Mouse (Mus musculus) hindbrain, embryonic 10.5 days (tissue): ENCODE data around the gene 0610010K14Rik. TPM values are rescaled to one million over a fixed set of nuclear protein-coding genes. Genes with fewer than 3 reads are reported as not detected.

Experiments used
- DNase-seq: peaks from one replicate; pipeline ENCODE4 v3.0.0-alpha.2; 2017; ENCODE audit warnings: low spot score
- H3K27ac ChIP-seq: fragments of 300-500 bp; sonication (generic); 2 replicates; pipeline ENCODE4 v1.5.1; 2016; ENCODE audit warnings: mild to moderate bottlenecking, moderate library complexity
- H3K27me3 ChIP-seq: fragments of 300-500 bp; sonication (generic); 2 replicates; pipeline ENCODE4 v1.6.1; 2016; ENCODE audit warnings: mild to moderate bottlenecking; ENCODE audit not compliant: poor library complexity, insufficient read depth, severe bottlenecking
- H3K36me3 ChIP-seq: fragments of 300-500 bp; sonication (generic); 2 replicates; pipeline ENCODE4 v1.6.1; 2016; ENCODE audit warnings: mild to moderate bottlenecking, moderate library complexity
- H3K4me1 ChIP-seq: fragments of 300-500 bp; sonication (generic); replicated peaks from 2 replicates; pipeline ENCODE4 v1.6.1; 2016; ENCODE audit warnings: mild to moderate bottlenecking
- H3K4me3 ChIP-seq: fragments of 300-500 bp; sonication (generic); 2 replicates; pipeline ENCODE4 v1.5.1; 2016; ENCODE audit warnings: mild to moderate bottlenecking, moderate library complexity
- H3K9me3 ChIP-seq: fragments of 300-500 bp; sonication (generic); 2 replicates; pipeline ENCODE4 v1.6.1; 2016; ENCODE audit warnings: mild to moderate bottlenecking, moderate library complexity
- WGBS: fragments of 180-500 bp; shearing (Covaris S2); methylation state at CpG from one replicate; pipeline ENCODE4 v1.1.7; 2016; 5-methylcytosine and 5-hydroxymethylcytosine counted together
- polyA plus RNA-seq: library from polyadenylated mRNA; unstranded; fragments of >200 nt; fragmentation: Nextera tagmentation; extraction: Ambion mirVana; gene quantifications from 2 replicates; pipeline ENCODE4 v1.2.1, GENCODE M21; 2016

0610010K14Rik gene
- 240 and 261 TPM in 2 replicates for polyA plus RNA-seq

DNA sequence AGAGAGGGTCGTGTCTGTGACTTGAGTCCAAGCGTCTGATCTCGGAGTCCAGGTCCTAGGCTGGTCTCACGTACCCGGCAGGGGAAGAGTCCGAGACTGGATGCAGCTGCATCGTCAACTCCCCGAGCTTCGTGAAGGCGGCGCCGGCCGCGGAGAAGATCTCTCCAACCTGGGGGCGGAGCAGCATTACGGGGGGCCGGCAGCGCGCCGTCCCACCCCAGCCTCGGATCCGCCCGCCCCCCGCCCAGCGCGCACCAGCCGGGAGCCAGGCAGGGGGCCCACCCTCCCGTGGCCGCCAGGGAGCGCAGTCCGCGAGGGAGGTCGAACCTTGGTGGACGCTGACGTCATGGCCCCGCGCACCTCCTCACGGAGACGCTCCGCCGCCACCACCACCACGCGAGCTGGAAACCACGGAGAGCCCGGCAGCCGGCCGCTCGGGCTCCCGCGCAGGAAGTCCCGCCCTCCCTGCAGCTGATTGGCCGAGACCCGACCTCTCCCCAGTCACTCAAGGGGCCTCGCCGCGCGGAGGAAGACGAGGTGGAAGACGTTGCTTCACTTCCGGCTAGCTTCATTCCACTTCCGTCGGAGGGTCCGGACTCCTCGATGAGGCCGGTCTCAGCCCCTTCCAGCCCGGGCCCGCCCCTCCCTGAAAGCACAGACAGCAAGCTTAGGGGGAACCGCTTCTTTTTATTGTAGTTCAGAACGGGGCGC lies at the start of gene 0610010K14Rik:
0610010K14Rik (minus strand) TSS at position 458 of the 711 bp plus-strand sequence.
- H3K27me3 ChIP-seq: peaks cover 9% of the 10 kb centered on the region; the same call in 1 of the 2 replicates
- WGBS: under 1% methylated on average over 70 of the region's 70 CpGs
- peak within 1 kb of the TSS; percentile 97 for H3K27ac ChIP-seq
- H3K4me3 ChIP-seq: peak within 1 kb of the TSS; percentile 98
- H3K4me1 ChIP-seq: peaks cover 71% of the 10 kb centered on the region
- H3K36me3 ChIP-seq: peaks cover 24% of the 10 kb centered on the region
- DNase-seq: peak; percentile 97
- H3K9me3 ChIP-seq: no peaks in the 10 kb centered on the region

- Histone ChIP-seq H3K27ac (no peak overlapping the region), H3K36me3 (no peaks in the 10 kb centered on the region), H3K4me1 (peaks cover 3% of the 10 kb centered on the region), H3K27me3 (no peaks in the 10 kb centered on the region), H3K9me3 (no peaks in the 10 kb centered on the region), H3K4me3 (no peak overlapping the region)
- DNase-seq: no peak
- WGBS: 86% methylated on average over 5 of the region's 5 CpGs
Measured at GRCm38 (mm10) chr11:70285686-70286085, 48.0 kb upstream of the 0610010K14Rik start.

GRCm38 (mm10) chr11:70284757-70285156 lies 47.0 kb upstream of the 0610010K14Rik start:
- no peaks in the 10 kb centered on the region for H3K9me3 ChIP-seq
- H3K27ac ChIP-seq: no peak overlapping the region
- no peaks in the 10 kb centered on the region for H3K27me3 ChIP-seq
- WGBS: 86% methylated on average over 3 of the region's 3 CpGs
- DNase-seq: no peak
- no peak overlapping the region for H3K4me3 ChIP-seq
- H3K4me1 ChIP-seq: no peaks in the 10 kb centered on the region
- no peaks in the 10 kb centered on the region for H3K36me3 ChIP-seq

GRCm38 (mm10) chr11:70283666-70284065 lies 46.0 kb upstream of the 0610010K14Rik start:
- DNase-seq: no peak
- Histone ChIP-seq H3K27me3 (no peaks in the 10 kb centered on the region), H3K4me3 (no peak overlapping the region), H3K4me1 (no peaks in the 10 kb centered on the region), H3K36me3 (no peaks in the 10 kb centered on the region), H3K9me3 (no peaks in the 10 kb centered on the region), H3K27ac (no peak overlapping the region)
- WGBS: 87% methylated on average over 4 of the region's 4 CpGs

DNA sequence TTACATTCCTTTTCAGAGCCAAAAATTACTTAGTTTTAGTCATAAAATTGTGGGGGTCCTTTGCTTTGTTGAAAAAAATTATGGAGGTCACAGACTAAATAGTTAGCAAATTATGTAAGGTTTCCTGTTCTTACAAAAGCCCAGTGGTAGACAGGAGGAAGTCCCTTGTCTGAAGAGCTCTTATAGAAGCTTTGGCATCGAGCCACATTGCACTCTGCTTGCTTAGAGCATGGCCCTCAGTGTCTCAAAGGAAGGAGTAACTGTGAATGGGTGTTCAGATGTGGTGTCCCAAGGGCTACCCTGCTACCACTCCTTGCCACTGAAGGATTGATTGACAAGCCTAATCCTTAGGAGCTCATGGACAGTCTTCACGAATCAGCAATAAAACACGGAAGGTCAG lies 42.7 kb upstream of the 0610010K14Rik start:
- Histone ChIP-seq H3K36me3 (no peaks in the 10 kb centered on the region), H3K27ac (no peak overlapping the region)
- no peak for DNase-seq

GRCm38 (mm10) chr11:70278961-70279360 lies 41.2 kb upstream of the 0610010K14Rik start:
- H3K4me3 ChIP-seq: no peak overlapping the region
- no peaks in the 10 kb centered on the region for H3K9me3 ChIP-seq
- H3K27ac ChIP-seq: no peak overlapping the region
- no peaks in the 10 kb centered on the region for H3K36me3 ChIP-seq
- 81% methylated on average over 3 of the region's 3 CpGs for WGBS
- H3K27me3 ChIP-seq: no peaks in the 10 kb centered on the region
- H3K4me1 ChIP-seq: no peaks in the 10 kb centered on the region
- no peak for DNase-seq

More for the DNA sequence above, 42.7 kb upstream of the 0610010K14Rik start:
- Histone ChIP-seq H3K9me3 (no peaks in the 10 kb centered on the region), H3K4me3 (no peak overlapping the region), H3K27me3 (no peaks in the 10 kb centered on the region), H3K4me1 (no peaks in the 10 kb centered on the region)
- 76% methylated on average over 3 of the region's 3 CpGs for WGBS

DNA sequence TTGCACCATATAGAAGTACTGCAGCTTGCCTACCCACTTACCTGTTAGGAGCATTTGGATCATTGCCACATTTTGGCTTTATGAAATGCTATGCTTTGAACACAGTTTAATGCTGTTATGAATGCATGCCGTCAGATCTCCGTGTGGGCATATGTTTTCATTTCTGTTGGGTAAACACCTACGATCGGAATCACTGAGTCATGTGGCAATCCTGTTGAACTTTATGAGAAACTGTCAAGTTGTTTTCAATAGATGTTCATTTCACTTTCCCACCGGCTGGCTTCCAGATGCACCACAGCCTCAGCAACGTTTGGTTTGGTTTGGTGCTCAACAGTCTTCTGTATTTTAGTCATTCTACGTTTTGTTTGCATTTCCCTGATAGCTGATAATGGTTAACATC lies 33.9 kb upstream of the 0610010K14Rik start:
- Histone ChIP-seq H3K9me3 (no peaks in the 10 kb centered on the region), H3K27ac (no peak overlapping the region), H3K4me1 (no peaks in the 10 kb centered on the region), H3K4me3 (no peak overlapping the region), H3K36me3 (no peaks in the 10 kb centered on the region), H3K27me3 (no peaks in the 10 kb centered on the region; the same call in 1 of the 2 replicates)
- WGBS: 89% methylated on average over 7 of the region's 7 CpGs
- DNase-seq: no peak

GRCm38 (mm10) chr11:70266405-70266804 lies 28.7 kb upstream of the 0610010K14Rik start:
- DNase-seq: no peak
- H3K27me3 ChIP-seq: peaks cover 3% of the 10 kb centered on the region
- WGBS: 87% methylated on average over 1 of the region's 1 CpGs
- H3K4me1 ChIP-seq: no peaks in the 10 kb centered on the region
- no peaks in the 10 kb centered on the region for H3K36me3 ChIP-seq
- H3K4me3 ChIP-seq: no peak overlapping the region
- H3K27ac ChIP-seq: no peak overlapping the region
- no peaks in the 10 kb centered on the region for H3K9me3 ChIP-seq

GRCm38 (mm10) chr11:70265819-70266218 lies 28.1 kb upstream of the 0610010K14Rik start:
- Histone ChIP-seq H3K4me3 (no peak overlapping the region), H3K27me3 (peaks cover 3% of the 10 kb centered on the region)
- WGBS: 76% methylated on average over 4 of the region's 4 CpGs

DNA sequence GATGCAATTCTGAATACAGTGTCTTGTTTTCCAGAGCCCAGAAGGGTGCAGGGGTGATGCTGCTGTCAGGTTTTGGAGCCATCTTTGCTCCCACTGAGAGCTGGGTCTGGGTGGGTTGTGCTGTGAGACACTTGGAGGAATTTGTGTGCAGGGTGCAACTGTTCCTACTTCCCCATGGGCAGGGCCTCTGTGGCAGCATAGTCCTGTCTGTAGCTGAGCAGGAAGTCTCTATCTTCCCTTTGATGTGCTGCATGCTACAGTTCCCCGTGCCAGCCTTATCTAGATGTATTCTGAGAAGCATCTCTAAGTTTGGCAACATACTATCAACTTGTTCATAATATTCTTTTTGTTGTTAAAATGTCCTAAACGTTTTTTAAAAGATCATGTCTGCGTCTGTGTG lies 27.5 kb upstream of the 0610010K14Rik start:
- Histone ChIP-seq H3K27ac (no peak overlapping the region), H3K4me3 (no peak overlapping the region), H3K9me3 (no peaks in the 10 kb centered on the region), H3K4me1 (no peaks in the 10 kb centered on the region), H3K27me3 (peaks cover 3% of the 10 kb centered on the region), H3K36me3 (no peaks in the 10 kb centered on the region)
- DNase-seq: no peak
- WGBS: 61% methylated on average over 3 of the region's 3 CpGs

More at GRCm38 (mm10) chr11:70265819-70266218, 28.1 kb upstream of the 0610010K14Rik start:
- no peak overlapping the region for H3K27ac ChIP-seq
- H3K4me1 ChIP-seq: no peaks in the 10 kb centered on the region
- no peaks in the 10 kb centered on the region for H3K36me3 ChIP-seq
- DNase-seq: no peak
- no peaks in the 10 kb centered on the region for H3K9me3 ChIP-seq

GRCm38 (mm10) chr11:70259035-70259434 lies 21.3 kb upstream of the 0610010K14Rik start:
- no peak overlapping the region for H3K4me3 ChIP-seq
- H3K4me1 ChIP-seq: peaks cover 15% of the 10 kb centered on the region
- 96% methylated on average over 4 of the region's 4 CpGs for WGBS
- H3K9me3 ChIP-seq: no peaks in the 10 kb centered on the region
- H3K36me3 ChIP-seq: no peaks in the 10 kb centered on the region
- peaks cover 27% of the 10 kb centered on the region for H3K27me3 ChIP-seq
- no peak overlapping the region for H3K27ac ChIP-seq
- no peak for DNase-seq

DNA sequence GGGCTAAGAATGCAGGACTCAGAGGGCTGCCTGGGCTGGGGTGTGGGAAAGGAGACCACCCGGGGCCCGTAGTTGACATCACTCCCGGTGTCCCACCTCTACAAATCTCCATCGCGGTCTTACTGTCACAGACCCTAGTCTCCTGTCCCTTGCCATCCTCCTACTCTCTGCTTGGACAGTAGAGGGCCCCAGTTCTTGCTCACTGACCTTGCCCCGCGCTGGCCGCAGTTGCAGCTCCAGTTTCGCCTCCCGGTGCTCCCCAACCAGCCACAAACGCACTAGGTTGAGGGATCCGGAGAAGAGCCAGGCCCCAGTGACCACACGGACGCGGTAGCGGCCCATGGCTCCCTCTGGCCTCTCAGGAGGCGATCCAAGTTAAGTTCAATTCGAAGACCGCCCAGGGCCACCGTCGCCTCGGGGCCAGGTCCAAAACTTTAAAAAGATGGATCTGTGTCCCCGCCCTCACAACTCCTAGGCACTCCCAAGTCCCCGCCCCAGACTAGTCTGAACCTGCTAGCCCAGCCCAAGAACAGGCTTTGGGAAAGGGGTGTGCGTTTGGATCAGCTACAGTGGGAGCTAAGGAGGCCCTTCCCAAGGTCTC lies 17.3 kb upstream of the 0610010K14Rik start, which contains the start of gene Alox12:
Alox12 (minus strand) TSS at position 423 of the 601 bp plus-strand sequence.
- DNase-seq: peak; percentile 65
- WGBS: 1% methylated on average over 25 of the region's 25 CpGs
- Histone ChIP-seq H3K27ac (peak within 1 kb of the TSS; percentile 66; the same call in 1 of the 2 replicates), H3K4me3 (peak within 1 kb of the TSS; percentile 46), H3K36me3 (no peaks in the 10 kb centered on the region), H3K4me1 (peaks cover 15% of the 10 kb centered on the region), H3K9me3 (no peaks in the 10 kb centered on the region), H3K27me3 (peaks cover 67% of the 10 kb centered on the region)

GRCm38 (mm10) chr11:70254337-70254736 lies 16.6 kb upstream of the 0610010K14Rik start:
- peaks cover 15% of the 10 kb centered on the region for H3K4me1 ChIP-seq
- WGBS: 3% methylated on average over 18 of the region's 18 CpGs
- H3K36me3 ChIP-seq: no peaks in the 10 kb centered on the region
- H3K27ac ChIP-seq: no peak overlapping the region
- DNase-seq: no peak
- H3K27me3 ChIP-seq: peaks cover 68% of the 10 kb centered on the region
- H3K4me3 ChIP-seq: peak overlapping the region; percentile 46
- no peaks in the 10 kb centered on the region for H3K9me3 ChIP-seq
